Mouse (Mus musculus) CH12.LX (cell line): ENCODE data around the gene Pus3.

Experiments
- CTCF ChIP-seq, 2 experiments: IDR thresholded peaks in 1 of 2; conservative IDR thresholded peaks in 1 of 2; 2 replicates each; pipeline ENCODE4 v1.5.1; 2011 to 2012; ENCODE audit warnings: low read depth in 2 of 2, low read length in 2 of 2, improper control_type of control experiment in 1 of 2, inconsistent platforms in 1 of 2, mild to moderate bottlenecking in 1 of 2, moderate library complexity in 1 of 2
- NRF1 ChIP-seq: IDR thresholded peaks from 2 replicates; pipeline ENCODE4 v1.6.1; 2014; ENCODE audit warnings: low read depth, mild to moderate bottlenecking, inconsistent platforms, low read length, improper control_type of control experiment, moderate library complexity

GRCm38 (mm10) chr9:35569571-35570534 is 11.5 kb downstream of the Pus3 start, which contains the start of the genes Pate2 and Hyls1:
- TF ChIP-seq CTCF (conservative IDR thresholded peaks at IDR 0.05 in 1 of 2, IDR thresholded peaks at IDR 0.05 in 1 of 2; ENCODE audit: low read depth in 2 of 2, low read length in 2 of 2): peak in 1 of 2 experiments; percentile 17; a peak in 2 of 4 replicates
- TF ChIP-seq NRF1: peak; percentile 97
